Mouse (Mus musculus) layer of hippocampus, adult 18-20 months (tissue): ENCODE measurements around the gene Adig. TPM values are rescaled to one million over a fixed set of nuclear protein-coding genes. Genes with fewer than 3 reads are reported as not detected.
A peak's percentile ranks its signal among the peaks of the same experiment; 100 is the strongest.

Experiments used
- DNase-seq, 2 experiments: peaks; one replicate each; pipeline ENCODE4 v3.0.0; 2022; ENCODE audit warnings: low spot score in 2 of 2
- long read RNA-seq: library from polyadenylated mRNA; stranded (forward); transcript quantifications from one replicate; pipeline ENCODE4 v2.0.0, GENCODE M21; 2021
- total RNA-seq, 2 experiments: library from RNA; stranded (reverse); gene quantifications; 2 replicates each; pipeline ENCODE4 v1.2.3; 2021

The Adig gene
- total RNA-seq, result not detected
- long read RNA-seq, result 0 reads

DNA sequence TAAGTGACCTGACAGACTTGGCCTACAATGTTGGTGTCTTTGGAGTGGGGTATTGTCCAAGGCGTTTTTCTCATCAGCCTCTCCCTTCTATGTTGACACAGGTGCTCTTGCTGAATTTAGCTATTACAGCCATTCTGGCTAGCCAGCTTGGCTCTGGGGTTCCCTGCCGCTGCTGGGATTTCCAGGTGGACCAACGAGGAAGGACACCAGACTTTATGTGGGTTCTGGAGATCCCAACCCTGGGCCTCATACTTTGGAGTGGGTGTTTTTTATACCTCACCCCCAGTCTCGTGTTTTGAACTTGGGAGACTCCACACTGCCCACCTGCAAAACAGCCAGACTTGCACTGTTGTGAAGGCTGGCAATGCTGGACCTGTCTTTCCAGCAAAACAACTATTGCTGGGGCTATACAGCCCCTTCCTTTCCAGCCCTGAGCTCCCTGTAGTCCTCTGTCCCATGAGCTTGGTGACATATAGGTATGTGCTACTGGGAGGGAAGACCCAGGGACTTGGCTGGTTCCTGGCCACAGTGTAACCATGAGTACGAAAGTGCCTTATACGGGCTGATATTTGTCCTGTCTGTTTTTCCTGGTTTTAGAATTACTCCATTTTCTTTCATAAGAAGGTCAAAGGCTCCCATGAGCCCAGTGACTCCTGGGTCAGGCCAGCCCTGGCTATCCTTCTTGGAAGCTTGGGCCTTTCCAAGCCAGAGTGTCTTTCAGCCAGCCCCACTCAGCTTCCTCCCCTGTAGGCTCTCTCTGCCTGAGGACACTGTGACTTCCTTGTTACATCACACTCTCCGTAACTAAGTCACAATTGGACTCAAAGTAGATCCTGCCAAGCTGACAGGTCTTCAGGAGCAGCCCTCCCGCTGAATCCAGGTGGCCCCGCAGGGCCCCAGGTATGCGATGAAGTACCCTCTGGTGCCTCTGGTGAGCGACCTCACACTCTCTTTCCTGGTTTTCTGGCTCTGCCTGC is at the start of gene Adig:
Gene Adig, plus strand, starts transcription at position 777 of the 977 bp plus-strand sequence.
- no peak for DNase-seq

DNA sequence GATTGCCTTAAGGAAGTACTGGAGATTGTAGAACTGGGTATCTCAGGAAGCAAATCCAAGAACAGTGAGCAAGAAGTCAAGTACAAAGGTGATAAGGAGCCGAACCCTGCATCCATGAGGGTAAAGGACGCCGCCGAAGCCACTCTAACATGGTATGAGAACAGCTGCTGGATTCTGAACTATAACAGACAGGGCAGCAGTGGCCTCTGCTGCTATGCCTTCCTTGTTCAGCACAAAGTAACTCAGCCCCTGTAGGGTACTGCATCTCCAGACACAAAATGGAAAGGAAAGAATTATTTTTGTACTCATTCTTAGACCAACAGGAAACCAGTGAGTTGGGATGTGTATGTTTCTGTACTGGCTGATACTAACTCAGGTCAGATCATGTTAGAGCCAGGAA is 46.0 kb upstream of the Adig start:
- no peak for DNase-seq

DNA sequence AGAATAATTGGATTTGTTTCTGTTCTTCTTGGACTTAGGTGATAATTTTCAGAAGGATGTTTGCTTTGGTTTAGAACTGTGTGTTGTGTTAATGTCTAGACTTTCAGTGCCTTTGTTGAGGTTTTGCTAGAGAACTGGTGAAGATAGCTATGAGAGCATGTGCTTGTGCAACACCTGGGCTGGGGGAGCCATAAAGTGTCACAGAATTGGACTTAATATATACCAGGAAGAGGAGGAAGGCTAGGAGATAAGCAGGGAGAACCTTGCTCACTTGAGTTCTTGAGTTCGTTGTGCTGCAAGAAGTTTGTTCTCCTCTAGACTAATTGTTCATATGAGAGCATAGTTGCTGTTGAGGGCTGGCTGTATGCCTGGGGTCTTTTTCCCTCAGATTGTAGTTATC is 44.8 kb upstream of the Adig start:
- DNase-seq, result no peak

DNA sequence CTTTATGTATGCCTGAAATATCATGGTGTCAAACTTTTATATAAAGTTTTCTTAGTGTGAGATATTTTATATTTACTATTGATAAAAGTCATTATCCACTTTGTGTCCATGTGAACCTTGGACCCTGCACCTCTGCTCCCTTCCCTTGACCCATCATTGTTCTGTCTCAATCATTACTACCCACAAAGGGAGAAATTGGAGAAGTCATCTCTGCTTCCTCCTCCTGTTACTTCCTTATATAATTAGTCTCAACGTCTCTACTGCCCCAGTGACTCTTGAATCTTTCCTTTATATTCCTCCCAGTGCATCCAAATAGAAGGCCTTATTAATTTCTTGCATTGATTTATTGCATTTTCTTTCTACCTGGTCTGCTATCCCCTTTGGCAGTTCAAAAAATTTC is 40.0 kb upstream of the Adig start:
- DNase-seq, result no peak

DNA sequence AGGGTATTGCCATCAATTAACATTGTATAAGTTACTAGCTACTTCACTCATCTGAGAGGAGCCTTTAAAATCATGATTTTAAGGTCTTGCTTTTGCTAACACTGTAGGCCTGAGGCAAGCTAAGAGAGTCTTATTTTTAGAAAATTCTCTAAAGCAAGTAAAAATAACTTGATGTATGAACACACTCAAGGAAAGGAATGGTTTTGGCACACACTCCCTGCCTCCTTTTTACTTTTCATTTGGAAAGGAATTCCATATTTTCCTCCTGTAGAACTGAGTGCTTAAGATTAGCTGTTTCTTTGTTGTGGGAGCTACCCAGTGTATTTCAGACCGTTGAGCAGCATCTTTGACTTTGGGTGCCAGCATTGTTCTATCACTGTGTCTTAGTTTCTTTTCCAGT is 28.3 kb upstream of the Adig start:
- no peak for DNase-seq

DNA sequence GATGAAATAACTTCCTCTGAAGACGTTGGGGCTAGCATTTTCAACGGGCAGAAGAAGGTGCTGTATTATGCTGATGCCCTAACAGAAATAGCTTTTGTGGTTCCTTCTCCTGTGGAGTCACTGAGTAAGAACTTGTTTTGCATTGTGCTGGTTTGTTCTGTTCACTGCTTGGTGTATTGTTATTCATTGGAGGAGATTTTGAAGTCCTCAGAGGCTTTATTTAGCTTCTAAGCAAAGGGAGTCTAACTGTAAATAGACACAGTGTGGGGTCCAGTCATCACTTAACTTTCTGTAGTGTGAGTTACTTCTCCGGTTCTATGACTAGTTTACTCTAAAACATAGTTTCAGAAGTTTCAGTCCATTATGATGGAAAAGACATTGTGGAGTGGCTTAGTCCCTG is 24.8 kb upstream of the Adig start:
- no peak for DNase-seq

DNA sequence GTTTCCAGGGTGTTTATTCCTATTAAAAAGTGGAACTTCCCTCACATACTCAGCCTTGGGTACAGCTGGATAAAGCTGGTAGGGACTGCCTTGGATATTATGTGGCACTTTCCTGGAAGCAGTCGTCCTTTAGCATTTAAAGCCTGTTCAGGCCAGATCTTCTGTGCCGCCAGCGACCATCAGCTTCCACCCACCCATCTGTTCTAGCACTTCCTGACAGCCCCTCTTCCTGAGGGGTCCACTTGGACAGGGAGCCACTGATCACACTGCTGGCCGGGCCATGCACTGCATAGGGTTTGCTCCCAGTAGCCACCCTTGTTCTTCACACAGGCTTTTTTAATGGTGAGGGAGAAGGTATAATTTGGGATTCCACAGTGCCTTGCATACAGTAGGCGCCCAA is 4.0 kb upstream of the Adig start:
- no peak for DNase-seq

DNA sequence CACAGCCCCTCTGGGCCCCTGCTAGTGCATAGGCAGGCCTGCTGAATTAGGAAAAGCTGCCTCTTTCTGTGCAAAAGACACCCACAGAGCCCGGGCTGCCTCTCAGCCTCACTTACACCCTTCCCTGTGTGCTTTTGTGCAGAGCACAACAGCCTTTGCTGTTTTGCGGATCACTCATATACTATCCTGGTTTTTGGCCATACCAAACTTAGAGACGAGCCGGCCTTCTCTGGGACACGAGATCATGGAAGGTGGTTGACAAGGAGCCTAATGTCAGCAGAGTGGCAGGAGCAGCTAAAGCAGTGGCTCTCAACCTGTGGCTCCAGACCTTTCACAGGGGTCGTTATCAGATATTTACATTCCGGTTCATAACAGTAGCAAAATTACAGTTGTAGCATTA is 814 bp downstream of the Adig start:
- DNase-seq, result no peak

DNA sequence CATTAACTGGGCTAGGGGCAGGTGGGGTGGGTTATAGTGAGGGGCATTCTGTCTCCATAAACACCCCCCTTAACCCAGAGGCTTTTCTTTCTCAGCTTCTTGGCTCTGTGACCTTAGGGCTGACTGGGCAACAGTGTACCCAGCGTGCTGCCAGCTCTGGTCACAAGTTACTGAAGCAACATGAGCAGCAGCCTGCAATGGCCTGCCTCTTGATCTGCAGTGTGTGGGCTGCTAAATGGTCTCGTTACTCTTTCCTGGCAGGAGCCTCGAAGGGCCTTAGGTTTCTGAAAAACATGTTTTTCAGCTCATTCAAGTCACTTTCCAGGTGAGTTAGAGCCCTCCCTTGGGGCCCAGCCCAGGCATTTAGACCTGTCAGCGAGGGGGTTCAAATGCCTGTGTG is 1.3 kb downstream of the Adig start:
- no peak for DNase-seq

DNA sequence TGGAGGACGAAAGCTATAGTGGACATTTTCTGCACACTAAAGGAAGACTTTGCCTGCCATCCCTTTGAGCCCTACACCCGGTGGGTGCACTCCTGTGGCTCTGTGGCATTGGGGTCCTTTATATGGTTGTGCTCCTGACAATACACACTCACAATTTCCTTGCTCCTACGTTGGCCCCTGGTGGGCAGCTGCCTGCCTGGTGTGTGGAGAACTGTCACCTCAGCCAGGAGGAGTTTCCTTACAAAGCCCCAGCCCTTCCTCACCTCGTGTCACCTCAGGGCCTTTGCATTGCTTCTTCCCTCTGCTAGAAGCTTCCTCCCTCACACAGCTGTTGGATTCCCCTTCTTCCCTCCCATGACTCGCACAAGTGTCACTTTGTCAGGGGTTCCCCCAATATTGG is 4.1 kb downstream of the Adig start:
- no peak for DNase-seq

DNA sequence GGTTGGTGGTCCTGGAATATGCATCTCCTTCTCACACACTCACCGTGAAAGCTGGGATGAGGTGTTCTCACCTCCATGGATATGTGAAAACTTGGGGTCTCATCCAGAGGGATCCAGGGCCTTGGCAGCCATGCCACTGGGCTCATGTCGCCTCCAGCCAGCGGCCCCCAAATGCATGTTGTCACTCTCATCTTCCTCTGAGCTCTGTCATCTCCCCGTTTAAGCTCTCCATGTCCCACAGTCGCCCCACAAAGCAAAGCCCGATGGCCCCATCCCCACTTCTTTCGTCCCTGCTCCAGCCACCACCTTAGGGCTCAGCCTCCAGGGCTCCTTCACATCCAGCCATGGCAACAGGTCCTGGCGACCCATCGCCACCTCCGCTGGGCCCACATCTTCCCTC is 4.6 kb downstream of the Adig start:
- DNase-seq, result no peak

DNA sequence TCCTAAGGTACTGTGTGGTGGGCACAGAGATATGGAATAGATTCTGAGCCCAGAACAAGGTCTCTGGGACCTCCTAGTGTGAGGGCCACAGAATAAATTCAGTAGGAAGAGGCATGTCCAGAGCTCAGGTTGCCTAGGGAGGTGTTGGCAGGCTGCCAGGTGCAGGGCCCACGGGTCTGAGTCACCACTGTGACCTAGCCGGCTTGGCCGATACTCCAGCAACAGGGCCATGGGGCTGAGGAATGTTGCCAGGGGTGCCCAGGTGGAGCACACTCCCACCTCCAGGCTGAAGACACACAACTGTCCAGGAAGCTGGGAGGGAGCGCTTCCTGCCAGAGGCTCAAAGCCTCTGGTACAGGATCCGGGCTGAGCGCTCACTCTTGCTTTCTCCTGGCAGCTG is 8.3 kb downstream of the Adig start:
- DNase-seq, result no peak

DNA sequence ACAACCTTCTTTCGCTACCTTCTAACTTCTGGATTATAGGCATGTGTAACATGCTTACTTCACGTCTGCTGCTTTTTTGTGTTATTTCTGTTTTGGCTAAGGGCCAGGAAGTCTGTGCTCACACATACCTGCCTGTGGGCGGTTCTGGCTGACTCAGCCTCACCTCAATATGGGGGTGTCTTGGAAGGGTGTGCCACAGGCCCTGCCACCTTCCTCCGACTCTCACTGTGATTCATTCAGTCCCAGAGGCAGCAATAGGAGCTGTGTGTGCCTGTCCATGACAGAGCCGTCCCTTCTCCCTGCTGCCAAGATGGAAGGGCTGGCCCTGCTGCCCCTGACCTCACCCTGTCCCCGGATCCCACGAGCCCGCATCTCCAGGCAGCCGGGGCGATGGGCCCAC is 10.1 kb downstream of the Adig start, which contains the start of gene Arhgap40:
Gene Arhgap40, plus strand, starts transcription at position 269 of the 400 bp plus-strand sequence.
- no peak for DNase-seq

DNA sequence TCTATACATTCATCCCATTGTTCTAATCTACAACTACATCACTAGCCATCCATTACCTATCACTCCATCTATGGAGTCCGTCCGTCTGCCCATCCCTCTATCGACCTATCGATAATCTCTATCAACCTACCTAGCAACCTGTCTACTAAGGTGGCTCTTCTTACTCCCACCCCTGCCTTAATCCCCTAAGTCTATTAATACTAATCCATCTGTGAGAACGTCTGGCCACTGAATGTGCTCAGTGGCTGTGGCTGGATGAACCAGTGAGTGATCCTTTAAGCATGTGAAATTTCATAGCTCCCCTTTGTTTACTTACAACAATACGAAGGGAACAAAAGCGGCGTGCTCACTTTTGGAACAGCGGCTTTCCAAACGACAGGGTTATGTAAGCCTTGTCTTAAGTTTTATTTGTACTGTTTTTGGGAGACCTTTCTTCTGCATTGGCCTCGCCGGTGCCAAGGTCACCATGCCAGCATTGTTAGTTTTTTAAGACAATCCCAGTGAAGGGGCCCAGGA is 11.5 kb downstream of the Adig start:
- no peak for DNase-seq

DNA sequence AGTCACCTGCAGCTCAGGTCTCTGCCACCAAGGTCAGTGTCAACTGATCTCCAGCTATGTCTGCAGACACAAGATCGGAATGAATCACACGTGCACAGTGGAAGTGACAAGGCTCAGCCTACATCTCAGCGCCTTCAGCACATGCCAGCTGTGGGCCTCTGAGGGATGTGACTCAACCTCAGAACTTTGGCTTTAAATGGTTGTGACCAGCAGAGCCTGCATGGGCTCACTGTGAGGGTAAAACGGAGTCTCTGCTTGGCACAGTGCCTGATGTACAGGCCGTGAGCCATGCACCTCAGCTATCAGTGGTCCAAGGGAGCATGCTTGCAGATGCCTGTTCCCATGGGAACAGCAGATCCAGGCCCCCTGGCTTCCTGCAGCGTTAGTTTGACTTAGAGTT is 16.2 kb downstream of the Adig start:
- DNase-seq, result no peak

DNA sequence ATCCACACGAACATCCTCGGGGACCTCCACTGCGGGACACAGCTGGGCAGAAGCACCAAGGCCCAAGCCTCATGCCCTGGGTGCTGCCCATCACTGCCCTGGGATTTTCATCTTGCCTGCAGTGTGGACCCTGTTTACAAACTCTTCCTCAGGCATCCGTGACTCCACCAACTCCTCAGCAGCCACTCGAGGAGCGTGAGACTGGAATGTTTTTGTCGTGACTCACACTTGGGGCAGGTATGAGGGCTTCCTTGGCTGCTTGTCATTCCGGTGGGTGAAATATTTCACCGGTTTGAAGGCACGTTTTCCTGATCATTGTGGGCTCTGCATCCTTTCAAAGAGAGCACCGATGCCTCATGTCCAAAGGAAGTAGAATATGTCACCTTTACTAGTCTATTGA is 16.7 kb downstream of the Adig start:
- DNase-seq, result no peak

DNA sequence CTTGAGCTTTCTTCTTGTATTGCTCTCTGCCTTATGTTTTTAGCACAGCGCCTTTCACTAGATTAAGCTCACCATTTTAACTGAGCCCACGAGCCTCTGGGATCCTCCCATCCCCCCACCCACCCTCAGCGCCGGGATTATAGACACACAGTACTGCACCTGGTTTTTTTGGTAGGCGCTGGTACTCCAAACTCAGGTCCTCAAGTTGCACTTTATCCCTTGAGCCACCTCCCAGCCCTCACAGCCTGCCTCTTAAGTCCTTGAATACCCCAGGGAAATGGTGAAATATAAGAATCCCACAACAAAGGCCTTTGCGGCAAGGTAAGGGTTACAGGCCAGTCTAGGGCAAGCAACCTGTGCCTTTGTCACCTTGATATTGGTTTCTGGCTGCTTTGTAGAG is 17.4 kb downstream of the Adig start:
- DNase-seq, result no peak

DNA sequence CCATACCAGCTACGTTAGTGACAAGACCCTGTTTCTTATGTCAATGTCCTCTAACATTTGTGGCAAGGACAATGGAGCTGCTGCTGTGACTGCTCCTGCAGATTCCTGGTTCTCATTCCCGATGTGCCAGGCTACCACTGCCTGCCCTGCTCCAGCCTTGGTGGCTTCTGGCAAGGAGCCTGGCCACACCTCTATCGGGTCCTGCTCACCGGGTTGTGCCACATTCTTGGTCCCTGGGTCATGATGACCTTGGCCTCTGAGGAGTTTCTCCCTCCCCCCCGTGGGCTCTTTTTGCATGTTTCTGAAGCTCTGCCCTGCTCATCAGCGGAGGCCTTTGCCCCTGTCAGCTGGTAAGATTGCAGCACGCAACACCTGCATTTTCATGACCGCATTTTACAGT is 20.6 kb downstream of the Adig start:
- no peak for DNase-seq

DNA sequence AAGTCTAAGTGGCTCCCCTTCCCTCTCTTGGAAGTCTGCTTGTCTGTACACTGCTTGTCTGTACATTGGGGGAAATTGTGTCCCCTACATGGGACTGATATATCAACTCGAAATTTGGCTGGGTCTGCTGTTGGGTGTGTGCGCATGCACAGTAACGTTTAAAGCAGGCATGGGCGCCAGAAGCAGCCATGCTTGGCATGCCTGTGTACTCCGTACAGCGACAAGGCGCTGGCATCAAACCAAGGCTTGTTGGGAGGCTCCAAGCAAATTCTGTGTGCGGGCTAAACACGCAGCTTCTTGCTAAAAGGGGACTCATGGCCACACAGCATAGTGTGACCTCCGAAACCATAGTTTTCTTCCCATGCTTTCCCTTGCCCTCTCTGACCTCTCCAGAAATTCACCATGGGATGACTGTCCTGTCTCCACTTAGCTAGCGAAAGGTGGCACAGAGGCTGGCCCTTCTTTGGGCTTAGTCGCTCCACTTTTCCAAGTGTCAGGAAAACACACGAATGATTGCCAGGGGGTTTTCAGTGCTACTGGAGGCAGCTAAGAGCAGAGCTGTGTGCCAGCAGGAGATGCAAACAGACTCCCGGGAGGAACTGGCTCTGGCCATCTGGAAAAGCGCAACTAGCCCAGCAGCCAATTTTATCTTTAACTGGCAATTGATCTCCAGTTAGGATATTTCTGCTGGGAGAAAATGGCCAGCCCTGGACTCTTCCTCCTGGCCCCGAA is 21.9 kb downstream of the Adig start:
- DNase-seq, result peak in 1 of 2 experiments; percentile 24

DNA sequence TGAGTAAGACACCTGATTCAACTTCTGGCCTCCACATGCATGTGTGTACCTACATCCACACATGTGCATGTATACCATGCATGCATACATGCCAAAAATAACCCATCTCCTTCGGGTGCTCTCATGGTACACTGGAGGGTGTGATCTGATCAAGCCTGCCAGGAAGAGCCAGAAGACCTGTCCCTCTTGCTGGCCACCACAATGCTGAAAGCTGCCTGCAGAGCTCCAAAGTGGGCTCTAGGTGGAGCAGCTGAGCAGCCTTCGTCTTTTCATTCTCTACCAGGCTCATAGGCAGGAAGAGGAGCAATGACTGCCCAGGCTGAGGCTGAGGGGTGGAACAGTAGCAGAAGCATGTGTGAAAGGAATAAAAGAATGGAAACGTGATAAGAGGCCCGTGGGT is 31.7 kb downstream of the Adig start:
- DNase-seq, result peak in 1 of 2 experiments; percentile 76

DNA sequence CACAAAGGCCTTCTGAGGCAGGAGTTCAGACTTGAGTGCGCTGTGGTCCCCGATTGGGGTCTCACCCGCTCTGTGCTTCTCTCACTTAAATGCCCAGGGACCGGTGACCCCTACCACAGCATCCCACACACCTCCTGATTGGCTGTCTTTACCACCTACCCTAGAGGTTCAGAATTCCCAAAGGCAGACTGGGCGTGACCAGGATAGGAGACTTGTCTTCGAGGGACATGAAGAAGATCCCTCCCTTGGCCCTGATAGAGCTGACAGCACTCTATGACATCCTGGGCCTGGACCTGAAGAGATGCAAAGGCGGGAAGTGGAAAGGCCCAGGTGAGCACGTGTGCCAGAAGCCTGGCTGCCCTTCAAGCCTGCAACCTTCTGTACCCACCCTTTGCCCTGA is 32.1 kb downstream of the Adig start:
- no peak for DNase-seq
